In the genomic region with DNA sequence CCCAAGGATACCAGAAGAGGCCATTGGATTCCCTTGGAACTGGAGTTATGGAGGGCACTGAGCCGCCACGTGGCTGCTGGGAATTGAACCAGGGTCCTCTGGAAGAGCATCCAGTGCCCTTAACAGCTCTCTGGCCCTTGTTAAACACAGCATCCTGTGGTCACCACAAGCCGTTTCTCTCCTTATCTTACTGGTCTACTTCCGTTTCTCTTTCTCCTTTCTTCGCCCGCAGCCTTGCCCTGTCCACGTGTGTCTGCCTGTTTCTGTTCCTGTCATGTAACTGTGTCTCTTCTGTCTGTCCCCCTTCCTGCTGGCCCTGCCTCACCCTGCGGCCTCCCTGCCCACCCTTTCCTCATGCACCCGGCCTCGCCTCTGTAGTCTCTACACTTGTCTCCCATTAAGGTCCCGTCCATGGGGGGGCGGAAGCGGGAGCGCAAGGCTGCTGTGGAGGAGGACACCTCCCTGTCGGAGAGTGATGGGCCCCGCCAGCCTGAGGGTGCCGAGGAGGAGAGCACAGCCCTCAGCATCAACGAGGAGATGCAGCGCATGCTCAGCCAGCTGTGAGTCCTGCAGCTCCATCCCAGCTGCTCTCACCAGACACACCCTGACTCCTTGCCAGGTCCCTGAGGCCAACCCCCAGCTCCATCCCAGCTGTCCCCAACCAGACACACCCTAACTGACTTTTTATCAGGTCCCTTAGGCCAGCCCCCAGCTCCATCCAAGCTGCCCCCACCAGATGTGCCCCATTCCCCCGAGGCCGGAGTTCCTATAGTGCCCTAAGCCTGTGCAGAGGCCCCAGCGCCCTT, we compare ENCODE assay signal across 11 mouse cellular contexts. TPM values are rescaled to one million over a fixed set of nuclear protein-coding genes. Genes with fewer than 3 reads are reported as not detected.
DNase-seq lines count a peak whose midpoint lies in the region; ATAC-seq and TF ChIP-seq lines count a peak whose summit lies in the region.
"Had no signal": no experiment of that assay in that cellular context is flagged by ENCODE, and none has a peak within 500 bp of the region (broad histone marks: within the 10 kb centered on the region; RNA-seq: fewer than 3 reads in every experiment).

No protein-coding gene starts in this region.

- peak; percentile 42 for DNase-seq in cerebellum, adult 11-12 months
- no peak for DNase-seq in cerebellum, postnatal 10 days
- DNase-seq in neural tube, embryonic 10.5 days (ENCODE audit: extremely low spot score, low spot score), result no peak
- peak; percentile 65 for DNase-seq in heart, postnatal 25 days (ENCODE audit: low spot score)
- peak; percentile 75 for DNase-seq in skeletal muscle tissue, adult 2 months (ENCODE audit: low read depth, low spot score)
- no peak for DNase-seq in right cerebral cortex, postnatal 14 days
- no peak for DNase-seq in forebrain, postnatal 0 days
- DNase-seq: kidney, postnatal 36 days; lung, adult 2 months had no signal

- peak; percentile 24; the same call in 1 of the 2 replicates for ATAC-seq in neural tube, embryonic 13.5 days (ENCODE audit: low read depth)
- ATAC-seq in forebrain, postnatal 0 days, result no peak

- H3K9me3 ChIP-seq in neural tube, embryonic 13.5 days, result no peaks in the 10 kb centered on the region
- no peaks in the 10 kb centered on the region for H3K9me3 ChIP-seq in forebrain, postnatal 0 days (ENCODE audit: low read length)
- H3K9me3 ChIP-seq: neural tube, embryonic 12.5 days had no signal

- H3K9ac ChIP-seq in neural tube, embryonic 13.5 days, result peak overlapping the region; percentile 34; the same call in 1 of the 2 replicates
- no peak overlapping the region for H3K9ac ChIP-seq in forebrain, postnatal 0 days
- H3K9ac ChIP-seq: neural tube, embryonic 12.5 days had no signal

- H3K4me3 ChIP-seq in neural tube, embryonic 13.5 days, result no peak overlapping the region
- no peak overlapping the region for H3K4me3 ChIP-seq in forebrain, postnatal 0 days (ENCODE audit: low read depth, low read length)
- H3K4me3 ChIP-seq: neural tube, embryonic 12.5 days had no signal

- no peaks in the 10 kb centered on the region for H3K27me3 ChIP-seq in neural tube, embryonic 13.5 days
- no peaks in the 10 kb centered on the region for H3K27me3 ChIP-seq in forebrain, postnatal 0 days (ENCODE audit: insufficient read depth, low read length)
- H3K27me3 ChIP-seq: neural tube, embryonic 12.5 days had no signal

- peaks cover 55% of the 10 kb centered on the region for H3K36me3 ChIP-seq in neural tube, embryonic 13.5 days
- peaks cover 48% of the 10 kb centered on the region for H3K36me3 ChIP-seq in forebrain, postnatal 0 days (ENCODE audit: insufficient read depth)

- H3K4me1 ChIP-seq in neural tube, embryonic 13.5 days (replicated peaks), result peaks cover 34% of the 10 kb centered on the region
- H3K4me1 ChIP-seq in forebrain, postnatal 0 days (ENCODE audit: insufficient read depth), result no peaks in the 10 kb centered on the region

- H3K4me2 ChIP-seq in neural tube, embryonic 13.5 days, result no peak overlapping the region
- no peak overlapping the region for H3K4me2 ChIP-seq in forebrain, postnatal 0 days (ENCODE audit: low read depth)
- H3K4me2 ChIP-seq: neural tube, embryonic 12.5 days had no signal

- no peak for TF ChIP-seq CTCF in forebrain, postnatal 0 days (IDR thresholded peaks at IDR 0.05; ENCODE audit: low read depth)

- peak overlapping the region; percentile 18; the same call in 1 of the 2 replicates for H3K27ac ChIP-seq in neural tube, embryonic 13.5 days (replicated peaks)
- no peak overlapping the region for H3K27ac ChIP-seq in forebrain, postnatal 0 days (ENCODE audit: low read depth, low read length)
- H3K27ac ChIP-seq: neural tube, embryonic 12.5 days had no signal

- intact Hi-C loops in heart, postnatal 25 days (cut with DNase I), result no loop called here

- 79% methylated on average over 22 of the region's 22 CpGs for WGBS in neural tube, embryonic 13.5 days
- WGBS in forebrain, postnatal 0 days, result 85% methylated on average over 22 of the region's 22 CpGs

RNA-seq across cellular contexts. Expression of gene Iffo1, which starts 7.4 kb away (rescaled TPM):
- 21.1 and 24.0 TPM in 2 replicates for polyA plus RNA-seq in neural tube, embryonic 13.5 days (2015; fragmentation: Nextera tagmentation; extraction: Ambion mirVana)
- total RNA-seq in heart, postnatal 25 days (2021), result 10 to 100 TPM in 1 of 2 experiments, 1 to 10 TPM in 1; 7.1 to 12.0 TPM
- 24.6 and 28.8 TPM in 2 replicates for total RNA-seq in forebrain, postnatal 0 days (2014; rRNA removed)
- polyA plus RNA-seq in forebrain, postnatal 0 days (2015; fragmentation: Nextera tagmentation; extraction: Ambion mirVana), result 12.8 and 18.3 TPM in 2 replicates

RNA-seq across cellular contexts. Expression of gene Gapdh, which starts 13.9 kb away (rescaled TPM):
- polyA plus RNA-seq in neural tube, embryonic 13.5 days (2015; fragmentation: Nextera tagmentation; extraction: Ambion mirVana), result 1,206 and 1,336 TPM in 2 replicates
- 1,000 to 10,000 TPM; 4,843 to 4,911 TPM for total RNA-seq in heart, postnatal 25 days (2021)
- total RNA-seq in forebrain, postnatal 0 days (2014; rRNA removed), result 2,022 and 2,511 TPM in 2 replicates
- polyA plus RNA-seq in forebrain, postnatal 0 days (2015; fragmentation: Nextera tagmentation; extraction: Ambion mirVana), result 1,543 and 1,551 TPM in 2 replicates

RNA-seq across cellular contexts. Expression of gene Nop2, which starts 20.7 kb away (rescaled TPM):
- 44.5 and 45.3 TPM in 2 replicates for polyA plus RNA-seq in neural tube, embryonic 13.5 days (2015; fragmentation: Nextera tagmentation; extraction: Ambion mirVana)
- total RNA-seq in heart, postnatal 25 days (2021), result 10 to 100 TPM; 19.4 to 20.0 TPM
- total RNA-seq in forebrain, postnatal 0 days (2014; rRNA removed), result 47.2 and 56.0 TPM in 2 replicates
- polyA plus RNA-seq in forebrain, postnatal 0 days (2015; fragmentation: Nextera tagmentation; extraction: Ambion mirVana), result 39.6 and 43.5 TPM in 2 replicates

RNA-seq across cellular contexts. Expression of gene Ncapd2, which starts 39.1 kb away (rescaled TPM):
- 48.8 and 69.2 TPM in 2 replicates for polyA plus RNA-seq in neural tube, embryonic 13.5 days (2015; fragmentation: Nextera tagmentation; extraction: Ambion mirVana)
- total RNA-seq in heart, postnatal 25 days (2021), result 10 to 100 TPM; 21.9 to 26.8 TPM
- 32.5 and 43.5 TPM in 2 replicates for total RNA-seq in forebrain, postnatal 0 days (2014; rRNA removed)
- polyA plus RNA-seq in forebrain, postnatal 0 days (2015; fragmentation: Nextera tagmentation; extraction: Ambion mirVana), result 18.9 and 25.8 TPM in 2 replicates

RNA-seq across cellular contexts. Expression of gene Mrpl51, which starts 39.2 kb away (rescaled TPM):
- polyA plus RNA-seq in neural tube, embryonic 13.5 days (2015; fragmentation: Nextera tagmentation; extraction: Ambion mirVana), result 143 and 158 TPM in 2 replicates
- 100 to 1,000 TPM; 308 to 324 TPM for total RNA-seq in heart, postnatal 25 days (2021)
- total RNA-seq in forebrain, postnatal 0 days (2014; rRNA removed), result 51.3 and 54.0 TPM in 2 replicates
- polyA plus RNA-seq in forebrain, postnatal 0 days (2015; fragmentation: Nextera tagmentation; extraction: Ambion mirVana), result 146 and 148 TPM in 2 replicates

Comparison
In these comparisons a context has a peak if more than half of its experiments do, and no peak if none do; other contexts are left out.
1. DNase-seq: peak in cerebellum, adult 11-12 months (single experiment), heart, postnatal 25 days (single experiment) and skeletal muscle tissue, adult 2 months (single experiment); none in cerebellum, postnatal 10 days (0 of 2), neural tube, embryonic 10.5 days (single experiment), right cerebral cortex, postnatal 14 days (single experiment) and forebrain, postnatal 0 days (single experiment).